Mouse (Mus musculus) kidney, adult 8-10 months (tissue): Measurements from ENCODE around the gene Dera.

Experiments
- DNase-seq, 2 experiments: peaks; one replicate each; pipeline ENCODE4 v3.0.0; 2022

Gene Dera

DNA sequence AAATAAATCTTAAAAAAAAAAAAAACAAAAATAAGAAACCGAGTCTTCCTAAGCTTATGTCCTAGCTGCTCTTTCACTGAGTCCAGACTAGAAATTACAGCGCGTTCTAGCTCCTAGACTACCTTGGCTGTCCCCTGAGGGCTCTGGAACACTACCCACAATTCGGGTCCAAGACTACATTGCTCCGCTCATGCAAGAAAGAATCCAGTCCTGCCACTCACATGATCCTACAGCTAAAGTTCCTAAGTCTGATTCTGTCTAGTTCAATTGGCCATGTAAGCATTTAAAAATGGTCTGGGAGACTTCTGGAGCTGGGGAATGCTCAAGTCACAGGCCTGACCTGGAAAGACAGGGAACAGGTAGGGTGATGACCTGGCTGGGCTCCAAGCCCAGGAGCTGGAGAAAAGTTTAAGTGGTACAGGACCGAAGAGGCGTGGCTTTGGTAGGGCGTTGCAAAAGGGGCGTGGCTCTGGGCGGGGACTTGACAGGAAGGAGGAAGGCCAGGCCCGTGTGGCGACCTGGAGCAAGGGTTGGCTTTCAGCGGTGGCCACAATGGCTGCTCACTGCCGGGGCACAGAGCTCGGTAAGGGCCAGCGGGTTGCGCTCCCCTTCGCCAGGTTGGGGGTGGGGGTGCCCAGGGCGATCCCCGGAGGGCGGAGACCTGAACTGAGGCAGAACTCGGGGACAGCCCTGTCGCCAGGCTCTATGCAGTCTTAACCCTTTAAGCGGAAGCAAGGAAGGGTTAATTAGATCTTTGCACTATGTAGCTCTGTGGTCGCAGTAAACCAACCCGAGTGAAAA, at the start of gene Dera:
Gene Dera, plus strand, starts transcription at position 491 of the 801 bp plus-strand sequence.
- peak; percentile 94 to 95 for DNase-seq

DNA sequence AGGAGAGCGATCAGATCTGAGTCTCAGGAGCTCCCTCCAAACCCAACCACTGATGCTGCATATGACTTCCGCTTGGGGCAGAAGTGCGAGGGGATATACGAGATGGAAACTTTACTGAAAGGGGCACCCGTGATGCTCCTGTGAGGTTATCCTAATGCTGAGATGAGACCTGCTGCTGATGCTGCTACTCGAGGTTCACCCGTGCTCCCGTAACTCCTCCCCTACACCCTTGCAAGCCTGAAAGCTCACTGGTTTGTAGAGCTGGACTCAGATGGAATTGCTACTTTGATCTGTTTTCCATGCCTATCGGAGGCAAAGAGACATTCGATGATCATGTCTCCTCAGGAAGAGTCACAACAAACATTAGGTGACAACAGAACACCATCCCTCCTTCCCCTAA, 48.1 kb upstream of the Dera start:
- DNase-seq = no peak

- DNase-seq = peak in 1 of 2 experiments; percentile 19
These were observed 45.5 kb upstream of the Dera start for GRCm38 (mm10) chr6:137708726-137709405.

DNA sequence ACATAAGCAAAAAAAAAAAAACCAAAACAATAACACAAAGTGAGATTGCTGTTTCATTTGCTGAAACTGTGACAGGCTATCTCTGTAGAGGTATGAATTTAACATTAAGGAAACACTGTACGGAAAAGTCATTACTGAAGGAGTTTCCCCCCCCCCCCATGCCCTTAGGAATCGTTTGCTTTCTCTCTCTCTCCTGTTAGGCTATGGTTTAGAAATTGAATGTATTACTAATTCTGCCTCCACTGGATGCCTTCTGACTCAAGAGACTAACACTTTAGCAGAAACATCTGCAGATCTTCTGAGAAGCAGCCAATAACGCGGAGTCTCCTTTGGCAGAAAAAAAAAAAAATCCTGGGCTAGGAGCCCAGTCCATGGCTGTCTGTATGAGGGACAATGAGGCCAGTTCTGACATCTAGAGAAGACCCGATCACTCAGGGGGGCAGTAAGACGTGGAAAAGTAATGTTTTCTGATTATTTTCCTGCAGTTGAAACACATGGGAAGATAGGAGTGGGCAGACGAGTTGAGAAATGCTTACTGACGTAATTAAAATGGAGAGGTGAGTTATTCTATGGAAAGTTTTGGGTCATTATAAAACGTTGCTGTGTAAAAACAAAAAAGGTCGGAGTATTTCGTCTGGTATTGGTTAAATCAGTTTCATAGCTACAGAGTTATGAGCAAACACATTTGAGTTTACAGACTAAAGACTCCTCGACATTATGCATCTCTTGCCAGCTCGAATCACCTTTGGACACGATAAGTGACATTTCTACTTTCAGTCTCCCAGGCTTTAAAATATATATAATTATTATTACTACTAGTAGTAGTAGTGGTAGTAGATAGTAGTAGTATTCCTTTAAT, 43.9 kb upstream of the Dera start:
- no peak for DNase-seq

- DNase-seq = no peak
These were observed 41.6 kb upstream of the Dera start for GRCm38 (mm10) chr6:137712654-137713309.

DNA sequence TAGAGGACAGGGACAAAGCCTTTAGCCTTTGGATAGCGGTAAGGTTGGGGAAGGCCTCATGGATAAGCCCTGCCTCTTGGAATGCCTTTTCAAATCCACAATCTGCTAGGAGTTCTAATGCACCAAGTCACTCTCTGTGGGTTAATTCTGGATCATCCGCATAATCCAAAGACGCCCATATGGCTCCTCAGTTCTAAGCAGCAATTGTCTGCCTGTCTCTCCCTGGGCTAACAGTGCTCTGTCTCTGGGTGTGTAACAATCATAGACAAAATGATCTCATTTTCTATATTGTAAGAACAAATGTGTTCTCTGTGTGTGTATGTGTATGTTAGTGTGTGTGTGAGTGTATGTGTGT, 41.1 kb upstream of the Dera start:
- DNase-seq = no peak

DNA sequence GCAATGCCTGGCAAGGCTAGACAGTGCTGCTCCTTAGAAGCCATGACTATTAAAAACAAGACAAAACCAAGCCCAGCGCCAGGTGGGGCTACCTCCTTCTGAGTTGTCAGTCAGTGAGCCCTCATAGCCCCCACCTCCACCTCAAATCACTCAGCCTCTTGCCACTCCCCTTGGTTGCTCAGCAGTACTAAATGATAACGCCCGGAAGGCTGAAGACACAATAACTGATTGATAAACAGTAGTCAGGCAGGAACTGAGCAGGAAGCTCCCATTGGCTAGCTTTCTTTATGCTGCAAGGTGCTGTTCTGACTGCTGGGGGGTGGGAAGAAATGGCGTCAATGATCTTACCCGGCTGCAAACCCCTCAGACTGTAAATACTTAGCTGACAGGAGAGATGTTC, 37.5 kb upstream of the Dera start:
- no peak for DNase-seq

GRCm38 (mm10) chr6:137722220-137722931, 32.0 kb upstream of the Dera start:
- DNase-seq = no peak

GRCm38 (mm10) chr6:137723898-137724297, 30.4 kb upstream of the Dera start:
- DNase-seq = peak; percentile 30 to 31

GRCm38 (mm10) chr6:137734460-137734845, 19.9 kb upstream of the Dera start:
- no peak for DNase-seq

DNA sequence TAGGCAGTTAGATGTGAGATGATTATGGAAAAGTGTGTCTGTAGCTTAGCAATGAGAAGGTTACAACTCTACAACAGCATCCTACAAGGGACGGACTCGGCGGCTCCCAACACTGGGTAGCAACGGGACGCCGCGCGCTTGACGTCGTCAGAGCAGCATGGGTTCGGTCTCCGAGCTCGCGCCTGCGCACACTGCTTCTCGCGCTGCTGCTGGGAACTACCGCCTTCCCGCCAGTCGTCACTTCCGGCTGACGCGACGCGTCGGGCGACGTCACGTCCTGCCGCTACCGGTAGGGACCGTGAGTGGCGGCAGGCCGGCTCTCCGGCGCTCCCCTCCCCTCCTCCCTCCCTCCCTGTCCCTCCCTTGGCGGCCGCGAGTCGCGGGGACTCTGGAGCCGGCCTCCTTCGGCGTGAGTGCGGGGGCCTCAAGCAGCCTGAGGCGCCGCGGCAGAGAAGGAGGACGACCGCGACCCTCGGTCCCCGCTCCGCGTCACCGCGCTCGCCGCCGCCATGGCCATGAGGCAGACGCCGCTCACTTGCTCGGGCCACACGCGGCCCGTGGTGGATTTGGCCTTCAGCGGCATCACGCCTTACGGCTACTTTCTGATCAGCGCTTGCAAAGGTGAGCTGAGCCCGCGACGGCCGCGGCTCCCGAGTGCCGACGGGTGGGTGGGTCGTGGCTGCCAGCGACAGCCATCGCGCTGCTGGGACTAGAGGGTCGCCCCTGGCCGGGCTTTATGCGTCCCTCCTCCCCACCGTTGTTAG, 19.3 kb upstream of the Dera start, which contains the start of gene Strap:
Gene Strap, plus strand, starts transcription at position 233 of the 764 bp plus-strand sequence.
- DNase-seq = peak; percentile 92

- DNase-seq = no peak
These were observed 18.6 kb upstream of the Dera start for GRCm38 (mm10) chr6:137735671-137736238.

- DNase-seq = no peak
These were observed 13.4 kb upstream of the Dera start for GRCm38 (mm10) chr6:137740972-137741371.

DNA sequence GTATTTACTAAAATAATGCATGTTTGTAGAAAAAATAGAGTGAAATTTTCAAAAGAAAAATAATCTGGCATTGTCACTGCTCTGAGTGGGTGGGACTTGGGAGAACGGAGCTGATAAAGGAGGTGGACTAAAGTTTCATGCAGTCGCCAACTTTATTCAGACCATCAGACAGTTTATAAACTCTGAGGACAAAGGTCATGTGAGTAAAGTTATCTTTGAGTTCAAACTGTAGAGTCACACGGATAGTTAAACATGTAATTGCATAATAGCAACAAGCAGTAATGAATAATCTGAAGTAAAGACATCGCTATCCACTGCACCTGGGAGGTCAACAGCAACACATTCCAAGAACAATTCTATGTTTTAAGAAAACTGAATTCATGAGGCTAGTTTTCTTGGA, 9.6 kb upstream of the Dera start:
- DNase-seq = no peak

GRCm38 (mm10) chr6:137747174-137747928, 7.0 kb upstream of the Dera start:
- DNase-seq = no peak

GRCm38 (mm10) chr6:137751551-137752274, 2.6 kb upstream of the Dera start:
- peak; percentile 69 to 73 for DNase-seq

- no peak for DNase-seq
These were observed 2.1 kb upstream of the Dera start for GRCm38 (mm10) chr6:137752275-137752655.

GRCm38 (mm10) chr6:137754857-137755232, 499 bp downstream of the Dera start:
- DNase-seq = no peak

- DNase-seq = peak in 1 of 2 experiments; percentile 58
These were observed 2.0 kb downstream of the Dera start for GRCm38 (mm10) chr6:137756310-137756709.

- no peak for DNase-seq
These were observed 3.5 kb downstream of the Dera start for GRCm38 (mm10) chr6:137757891-137758290.
